In the genomic region with DNA sequence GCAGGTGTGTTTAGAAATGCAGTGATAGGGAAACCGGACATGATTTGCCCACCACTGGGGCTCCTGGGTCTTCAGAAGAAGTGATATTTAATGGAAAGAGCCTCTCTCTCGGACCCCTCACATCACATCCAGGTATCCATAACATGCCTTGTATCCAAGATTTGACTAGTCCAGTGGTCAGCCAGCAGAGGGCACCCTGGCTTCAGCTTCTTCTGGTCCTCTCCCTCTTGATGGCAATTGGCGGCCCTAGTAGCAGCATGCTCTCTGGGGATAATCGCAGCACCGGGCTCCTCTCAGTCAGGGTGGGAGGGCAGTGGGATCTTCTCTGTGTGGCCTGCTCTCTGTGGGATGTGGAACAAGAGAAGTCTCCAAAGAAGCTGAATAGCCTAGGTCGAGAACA, we compare ENCODE assay signal across 10 mouse cellular contexts. TPM values are rescaled to one million over a fixed set of nuclear protein-coding genes. Genes with fewer than 3 reads are reported as not detected.
DNase-seq lines count a peak whose midpoint lies in the region; ATAC-seq and TF ChIP-seq lines count a peak whose summit lies in the region.
"Had no signal": no experiment of that assay in that cellular context is flagged by ENCODE, and none has a peak within 500 bp of the region (broad histone marks: within the 10 kb centered on the region; RNA-seq: fewer than 3 reads in every experiment).

No protein-coding gene starts in this region.

- 37% methylated on average over 6 of the region's 6 CpGs for WGBS in liver, embryonic 14.5 days (ENCODE audit: insufficient replicate concordance)

- no peaks in the 10 kb centered on the region for H3K36me3 ChIP-seq in liver, embryonic 14.5 days (replicated peaks; ENCODE audit: control insufficient read depth, insufficient read depth, low read depth)

- intact Hi-C loops in left cerebral cortex, adult 2 months (cut with DNase I): no loop called here

- peak; percentile 43 for TF ChIP-seq CTCF in liver, embryonic 14.5 days (IDR thresholded peaks at IDR 0.05; ENCODE audit: low read depth)
- peak; percentile 55 for TF ChIP-seq CTCF in left cerebral cortex, adult 2 months (IDR thresholded peaks at IDR 0.05)

- H3K4me2 ChIP-seq in liver, embryonic 14.5 days (ENCODE audit: low read depth): no peak overlapping the region

- no peaks in the 10 kb centered on the region for H3K4me1 ChIP-seq in liver, embryonic 14.5 days (replicated peaks; ENCODE audit: control insufficient read depth in 2 of 2, insufficient read depth in 2 of 2, low read length in 1 of 2)

- H3K9ac ChIP-seq in liver, embryonic 14.5 days (replicated peaks): no peak overlapping the region

- no peak for ATAC-seq in liver, embryonic 14.5 days (ENCODE audit: insufficient read depth)
- no peak for ATAC-seq in megakaryocyte progenitor cell, adult 5-6 weeks (replicated peaks; ENCODE audit: poor library complexity)

- H3K27ac ChIP-seq in liver, embryonic 14.5 days: no peak overlapping the region
- no peak overlapping the region for H3K27ac ChIP-seq in left cerebral cortex, adult 2 months

- no peak for DNase-seq in liver, embryonic 14.5 days (ENCODE audit: low read depth in 3 of 3, low spot score in 3 of 3)
- DNase-seq in liver (no peak), adipocyte (ENCODE audit: low spot score) (peak; percentile 16)
- DNase-seq in cerebellum, adult 9-11 months: peak; percentile 52
- peak; percentile 22 to 46 for DNase-seq in left cerebral cortex, adult 2 months (ENCODE audit: extremely low spot score in 1 of 2, low spot score in 2 of 2)
- no peak for DNase-seq in spleen, adult 18-20 months
- DNase-seq in gastrocnemius, adult 8-10 months (ENCODE audit: low spot score in 2 of 2): no peak

- no peak for TF ChIP-seq EP300 in liver, embryonic 14.5 days (IDR thresholded peaks at IDR 0.05; ENCODE audit: low read depth)

- no peak overlapping the region for H3K4me3 ChIP-seq in liver, embryonic 14.5 days (ENCODE audit: insufficient read depth in 1 of 2, low read depth in 2 of 2, low read length in 2 of 2)
- no peak overlapping the region for H3K4me3 ChIP-seq in left cerebral cortex, adult 2 months
- H3K4me3 ChIP-seq: myocyte had no signal

- H3K27me3 ChIP-seq in liver, embryonic 14.5 days (ENCODE audit: control insufficient read depth, insufficient read depth, low read length): no peaks in the 10 kb centered on the region

- H3K9me3 ChIP-seq in liver, embryonic 14.5 days (ENCODE audit: control insufficient read depth, low read length): no peaks in the 10 kb centered on the region

RNA-seq across cellular contexts. Expression of gene Gm17720, which starts 17.2 kb away (rescaled TPM):
- polyA plus RNA-seq in liver, embryonic 14.5 days (2012; rRNA removed): not detected in 2 replicates
- polyA plus RNA-seq in liver, embryonic 14.5 days (2014; fragmentation: Nextera tagmentation; extraction: Ambion mirVana): not detected in 2 replicates
- total RNA-seq in left cerebral cortex, adult 2 months (2021): not detected
- not detected in 2 replicates for total RNA-seq in megakaryocyte progenitor cell, adult 5-6 weeks (2015)
- total RNA-seq in megakaryocyte progenitor cell, adult 5-6 weeks (2017): not detected in 2 replicates
- not detected for total RNA-seq in gastrocnemius, adult 8-10 months (2022)
- total RNA-seq: common myeloid progenitor, adult 5-6 weeks had no signal
- polyA plus RNA-seq: myocyte had no signal

RNA-seq across cellular contexts. Expression of gene Gm21964, which starts 18.7 kb away (rescaled TPM):
- not detected in 2 replicates for polyA plus RNA-seq in liver, embryonic 14.5 days (2012; rRNA removed)
- not detected in 2 replicates for polyA plus RNA-seq in liver, embryonic 14.5 days (2014; fragmentation: Nextera tagmentation; extraction: Ambion mirVana)
- total RNA-seq in left cerebral cortex, adult 2 months (2021): not detected
- not detected in 2 replicates for total RNA-seq in megakaryocyte progenitor cell, adult 5-6 weeks (2015)
- total RNA-seq in megakaryocyte progenitor cell, adult 5-6 weeks (2017): not detected in 2 replicates
- not detected for total RNA-seq in gastrocnemius, adult 8-10 months (2022)
- total RNA-seq: common myeloid progenitor, adult 5-6 weeks had no signal
- polyA plus RNA-seq: myocyte had no signal

RNA-seq across cellular contexts. Expression of gene Zfp612, which starts 40.2 kb away (rescaled TPM):
- 0.23 and 0.36 TPM in 2 replicates for polyA plus RNA-seq in liver, embryonic 14.5 days (2012; rRNA removed)
- polyA plus RNA-seq in liver, embryonic 14.5 days (2014; fragmentation: Nextera tagmentation; extraction: Ambion mirVana): 0.52 and 0.92 TPM in 2 replicates
- 10 to 100 TPM; 39.0 to 39.4 TPM for total RNA-seq in left cerebral cortex, adult 2 months (2021)
- 0.05 TPM in 1 of 2 replicates, not detected in the other for total RNA-seq in megakaryocyte progenitor cell, adult 5-6 weeks (2015)
- not detected in 2 replicates for total RNA-seq in megakaryocyte progenitor cell, adult 5-6 weeks (2017)
- 1 to 10 TPM; 4.4 to 7.0 (median 5.8) TPM for total RNA-seq in gastrocnemius, adult 8-10 months (2022)
- polyA plus RNA-seq: myocyte had no signal

RNA-seq across cellular contexts. Expression of gene Calb2, which starts 48.3 kb away (rescaled TPM):
- not detected in 2 replicates for polyA plus RNA-seq in liver, embryonic 14.5 days (2012; rRNA removed)
- not detected in 2 replicates for polyA plus RNA-seq in liver, embryonic 14.5 days (2014; fragmentation: Nextera tagmentation; extraction: Ambion mirVana)
- 10 to 100 TPM; 20.4 to 26.8 TPM for total RNA-seq in left cerebral cortex, adult 2 months (2021)
- not detected in 2 replicates for total RNA-seq in megakaryocyte progenitor cell, adult 5-6 weeks (2015)
- not detected in 2 replicates for total RNA-seq in megakaryocyte progenitor cell, adult 5-6 weeks (2017)
- not detected for total RNA-seq in gastrocnemius, adult 8-10 months (2022)
- total RNA-seq: common myeloid progenitor, adult 5-6 weeks had no signal
- polyA plus RNA-seq: myocyte had no signal

Comparison
In these comparisons a context has a peak if more than half of its experiments do, and no peak if none do; other contexts are left out.
1. DNase-seq: peak in adipocyte (single experiment), cerebellum, adult 9-11 months (single experiment) and left cerebral cortex, adult 2 months (2 of 2); none in liver, embryonic 14.5 days (0 of 3), liver (single experiment), spleen, adult 18-20 months (0 of 2) and gastrocnemius, adult 8-10 months (0 of 2).
2. RNA of gene Zfp612, which starts 40.2 kb away (total RNA-seq): 39.0 to 39.4 TPM in left cerebral cortex, adult 2 months and 4.4 to 7.0 TPM in gastrocnemius, adult 8-10 months; 0.05 TPM in megakaryocyte progenitor cell, adult 5-6 weeks; every median in the first group is over 4 times any median in the second.